Comparison of ENCODE assay signal across 7 mouse cellular contexts in genomic region chr11:75903486-75903885, GRCm38 (mm10). TPM values are rescaled to one million over a fixed set of nuclear protein-coding genes. Genes with fewer than 3 reads are reported as not detected.
DNase-seq lines count a peak whose midpoint lies in the region; TF ChIP-seq lines count a peak whose summit lies in the region.

No protein-coding gene starts in this region.

- no peak overlapping the region for H3K4me3 ChIP-seq in bone marrow, adult 2 months (replicated peaks; ENCODE audit: control insufficient read depth, low read depth, low read length)

- TF ChIP-seq CTCF in bone marrow, adult 2 months (IDR thresholded peaks at IDR 0.05; ENCODE audit: control insufficient read depth, insufficient read depth, low read length): peak; percentile 77

- H3K4me1 ChIP-seq in bone marrow, adult 2 months (ENCODE audit: control insufficient read depth, insufficient read depth, low read length): no peaks in the 10 kb centered on the region

- H3K27ac ChIP-seq in bone marrow, adult 2 months (ENCODE audit: control insufficient read depth, insufficient read depth, low read depth, low read length, poor library complexity): no peak overlapping the region

- WGBS in bone marrow, adult 2 months: 74% methylated on average over 3 of the region's 3 CpGs

- intact Hi-C loops in left cerebral cortex, postnatal 4 days (cut with DNase I): loop anchor here (10.0 kb wide), 1 partner anchor 109 kb away; the partner anchor contains the start of gene Doc2b
- intact Hi-C loops in left cerebral cortex, postnatal 36 days (cut with DNase I): loop anchor here (5.0 kb wide), 1 partner anchor 121 kb away; no protein-coding TSS in a partner anchor

- DNase-seq in left cerebral cortex, postnatal 4 days: peak; percentile 59
- no peak for DNase-seq in left cerebral cortex, postnatal 36 days (ENCODE audit: low spot score in 2 of 2)
- peak; percentile 79 for DNase-seq in ES-CJ7 (ENCODE audit: low read depth, low spot score)
- DNase-seq in kidney, postnatal 36 days: peak; percentile 20 to 73
- peak; percentile 52 for DNase-seq in thymus, postnatal 14 days
- no peak for DNase-seq in cerebellum, adult 11 months

- TF ChIP-seq POLR2A in bone marrow, adult 2 months (IDR thresholded peaks at IDR 0.05; ENCODE audit: borderline replicate concordance, control insufficient read depth, low read depth, low read length): no peak

RNA-seq across cellular contexts. Expression of gene Rph3al, which starts 34.7 kb away (rescaled TPM):
- 1 to 10 TPM; 2.9 to 4.3 TPM for total RNA-seq in left cerebral cortex, postnatal 4 days (2021)
- 1 to 10 TPM; 2.0 to 4.3 TPM for total RNA-seq in left cerebral cortex, postnatal 36 days (2021)
- 4.8 and 5.0 TPM in 2 replicates for polyA plus RNA-seq in bone marrow, adult 2 months (2011; ENCODE audit: insufficient read depth, insufficient read length, low replicate concordance, missing spikeins)

Comparison
In these comparisons a context has a peak if more than half of its experiments do, and no peak if none do; other contexts are left out.
1. DNase-seq: peak in left cerebral cortex, postnatal 4 days (single experiment), ES-CJ7 (single experiment), kidney, postnatal 36 days (2 of 2) and thymus, postnatal 14 days (single experiment); none in left cerebral cortex, postnatal 36 days (0 of 2) and cerebellum, adult 11 months (single experiment).